Mouse (Mus musculus) limb, embryonic 11.5 days (tissue): ENCODE measurements around the gene Gtf3c1. TPM values are rescaled to one million over a fixed set of nuclear protein-coding genes. Genes with fewer than 3 reads are reported as not detected.

Source experiments
- ATAC-seq: fragments of 200-750 bp; cut with Nextera tagmentation; 2 replicates; pipeline ENCODE4 v1.8.0; 2017; ENCODE audit warnings: low read depth; ENCODE audit not compliant: insufficient number of reproducible peaks, low FRiP score, low TSS enrichment
- DNase-seq: peaks from one replicate; pipeline ENCODE4 v3.0.0-alpha.2; 2015; ENCODE audit warnings: low spot score
- H3K27ac ChIP-seq: fragments of 300-500 bp; sonication (generic); replicated peaks from 2 replicates; pipeline ENCODE4 v1.5.1; 2014; ENCODE audit warnings: low read depth, mild to moderate bottlenecking, low read length
- H3K27me3 ChIP-seq: fragments of 300-500 bp; sonication (generic); 2 replicates; pipeline ENCODE4 v1.6.1; 2014; ENCODE audit warnings: mild to moderate bottlenecking, low read length, mixed read lengths; ENCODE audit not compliant: control insufficient read depth, insufficient read depth
- H3K36me3 ChIP-seq: fragments of 300-500 bp; sonication (generic); 2 replicates; pipeline ENCODE4 v1.6.1; 2014; ENCODE audit warnings: mild to moderate bottlenecking, low read length, moderate library complexity, mixed read lengths; ENCODE audit not compliant: control insufficient read depth, insufficient read depth
- H3K4me1 ChIP-seq: fragments of 300-500 bp; sonication (generic); 2 replicates; pipeline ENCODE4 v1.6.1; 2014; ENCODE audit warnings: low read length, mixed read lengths; ENCODE audit not compliant: control insufficient read depth, insufficient read depth
- H3K4me2 ChIP-seq: fragments of 300-500 bp; sonication (generic); 2 replicates; pipeline ENCODE4 v1.6.1; 2014; ENCODE audit warnings: low read depth, mild to moderate bottlenecking, moderate library complexity; ENCODE audit not compliant: severe bottlenecking
- H3K4me3 ChIP-seq: fragments of 300-500 bp; sonication (generic); 2 replicates; pipeline ENCODE4 v1.5.1; 2014; ENCODE audit warnings: low read depth, low read length
- H3K9ac ChIP-seq: fragments of 300-500 bp; sonication (generic); 2 replicates; pipeline ENCODE4 v1.6.1; 2014; ENCODE audit warnings: mild to moderate bottlenecking, low read length
- H3K9me3 ChIP-seq: fragments of 300-500 bp; sonication (generic); 2 replicates; pipeline ENCODE4 v1.6.1; 2016; ENCODE audit warnings: low read length; ENCODE audit not compliant: control insufficient read depth
- WGBS: fragments of 180-500 bp; shearing (Covaris S2); extraction: QIAGEN DNeasy Blood & Tissue Kit; methylation state at CpG from one replicate; pipeline ENCODE4 v1.1.7; 2014; 5-methylcytosine and 5-hydroxymethylcytosine counted together
- polyA plus RNA-seq: library from polyadenylated mRNA; unstranded; fragments of >200 nt; fragmentation: Nextera tagmentation; extraction: Ambion mirVana; gene quantifications from 2 replicates; pipeline ENCODE4 v1.2.1, GENCODE M21; 2014

Gtf3c1 gene
- polyA plus RNA-seq, 1 experiment from 2014 or later = 34.1 TPM

DNA sequence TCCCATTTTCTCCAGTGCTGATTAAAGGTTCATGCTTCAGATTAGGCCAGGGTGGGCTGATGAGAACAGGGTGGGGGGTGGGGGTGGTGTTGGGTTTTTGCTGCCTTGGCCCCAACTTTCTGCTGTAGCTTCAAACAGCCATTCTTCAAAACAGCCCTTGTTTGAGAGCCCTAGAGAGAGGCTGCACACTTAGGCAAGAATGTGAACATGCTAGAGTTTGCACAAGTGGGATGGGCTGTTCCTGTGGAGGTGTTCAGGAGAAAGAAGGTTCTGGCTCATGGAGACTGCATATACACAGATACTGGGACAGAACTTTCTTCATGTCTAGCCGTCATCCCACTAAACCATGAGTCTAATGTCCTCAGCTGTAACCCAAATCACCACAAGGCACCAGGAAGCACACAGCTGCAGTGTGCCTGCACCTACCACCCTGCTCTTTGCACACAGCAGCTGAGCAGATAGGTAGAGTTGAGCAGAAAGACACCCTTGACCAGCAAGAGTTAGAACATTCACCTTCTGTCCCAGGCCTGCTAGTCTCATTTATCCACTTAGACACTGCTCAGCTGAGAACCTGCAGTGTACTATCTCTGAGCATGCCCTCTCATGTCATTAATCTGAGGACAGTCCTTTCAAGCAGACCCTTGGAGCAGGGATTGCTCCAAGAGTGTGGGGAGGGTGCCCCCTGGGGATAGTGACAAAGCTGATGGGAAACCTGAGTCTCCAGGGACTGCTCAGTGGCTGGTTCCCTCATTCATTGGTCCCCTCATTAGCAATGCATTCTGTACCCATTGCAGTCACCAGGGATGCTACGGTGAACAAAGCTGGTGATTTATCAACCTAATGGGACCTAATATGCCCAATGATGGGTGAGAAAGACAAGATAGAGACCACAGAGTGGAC lies 101.1 kb downstream of the Gtf3c1 start:
- Histone ChIP-seq H3K36me3 (no peaks in the 10 kb centered on the region), H3K27ac (no peak overlapping the region), H3K4me3 (no peak overlapping the region), H3K9me3 (no peaks in the 10 kb centered on the region), H3K9ac (no peak overlapping the region), H3K4me1 (no peaks in the 10 kb centered on the region), H3K27me3 (no peaks in the 10 kb centered on the region), H3K4me2 (no peak overlapping the region)
- ATAC-seq (no peak), DNase-seq (no peak)
- WGBS = 74% methylated on average over 2 of the region's 2 CpGs

DNA sequence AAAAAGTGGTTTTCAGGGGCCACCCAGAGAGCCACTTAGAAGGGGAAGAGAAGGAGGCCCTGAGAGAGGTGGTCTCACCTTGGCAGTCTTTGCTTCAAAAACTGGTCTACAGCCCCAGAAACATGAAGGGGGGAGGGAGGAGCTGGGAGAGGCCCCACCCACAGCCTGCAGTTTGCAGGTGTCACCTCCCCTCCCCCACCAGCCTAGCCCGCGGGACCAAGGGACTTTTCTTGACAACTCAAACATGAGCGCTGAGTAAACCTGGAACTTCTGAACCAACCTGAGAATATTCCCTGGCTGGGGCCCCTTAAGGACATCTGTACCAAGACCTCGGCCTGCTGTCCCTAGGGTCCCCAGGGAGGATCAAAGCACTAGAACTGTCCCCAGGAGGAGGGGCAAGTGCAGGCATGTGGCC lies 101.8 kb downstream of the Gtf3c1 start:
- H3K4me2 ChIP-seq = no peak overlapping the region
- H3K9me3 ChIP-seq = no peaks in the 10 kb centered on the region
- WGBS = 40% methylated on average over 4 of the region's 4 CpGs
- H3K27me3 ChIP-seq = no peaks in the 10 kb centered on the region
- no peak overlapping the region for H3K9ac ChIP-seq
- no peaks in the 10 kb centered on the region for H3K36me3 ChIP-seq
- H3K27ac ChIP-seq = no peak overlapping the region
- H3K4me1 ChIP-seq = no peaks in the 10 kb centered on the region
- DNase-seq = no peak
- no peak overlapping the region for H3K4me3 ChIP-seq
- ATAC-seq = no peak

DNA sequence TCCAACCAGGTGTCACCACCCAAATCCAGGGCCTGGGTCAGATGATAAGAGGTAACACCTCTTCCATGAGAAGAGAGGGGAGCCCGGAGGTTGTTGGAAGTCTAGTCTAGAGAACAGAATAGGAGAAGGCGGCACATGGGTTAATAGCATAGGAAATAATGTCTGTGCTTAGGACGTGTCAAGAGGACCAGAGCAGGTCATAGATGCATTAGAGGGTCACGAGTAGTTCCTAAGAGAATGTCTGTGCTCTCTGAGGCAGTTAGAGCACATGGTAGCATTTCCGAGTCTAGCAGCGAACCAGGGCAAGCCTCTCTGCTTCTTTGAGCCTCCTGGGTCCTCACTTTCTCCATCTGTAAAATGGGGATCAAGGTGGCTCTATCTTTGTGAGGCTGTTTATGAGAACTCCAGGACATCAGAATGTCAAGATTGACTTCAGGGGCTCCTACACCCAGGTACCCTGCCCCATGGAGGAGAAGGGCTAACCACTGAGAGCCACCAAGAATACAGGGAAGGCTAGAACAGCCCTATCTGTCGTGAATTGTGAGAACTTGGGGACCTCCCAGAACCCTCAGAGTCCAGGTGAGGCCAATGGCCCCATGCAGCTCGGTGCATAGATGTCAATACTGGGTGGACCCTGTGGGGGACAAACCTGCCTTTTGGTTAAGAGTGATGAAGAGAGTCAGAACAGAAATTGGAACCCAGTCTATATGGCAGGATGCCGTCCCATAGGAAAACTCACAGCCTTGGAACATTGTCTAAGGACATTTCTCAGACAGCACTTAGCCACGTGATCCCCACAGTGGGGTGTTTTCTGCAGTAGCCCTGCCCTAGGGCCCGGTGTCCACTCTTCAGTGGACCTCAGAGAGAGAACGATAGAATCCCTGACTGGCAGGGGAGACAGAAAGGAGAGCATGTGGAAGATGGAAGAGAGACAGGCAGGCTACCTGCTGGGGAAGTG lies 102.9 kb downstream of the Gtf3c1 start:
- no peak overlapping the region for H3K9ac ChIP-seq

DNA sequence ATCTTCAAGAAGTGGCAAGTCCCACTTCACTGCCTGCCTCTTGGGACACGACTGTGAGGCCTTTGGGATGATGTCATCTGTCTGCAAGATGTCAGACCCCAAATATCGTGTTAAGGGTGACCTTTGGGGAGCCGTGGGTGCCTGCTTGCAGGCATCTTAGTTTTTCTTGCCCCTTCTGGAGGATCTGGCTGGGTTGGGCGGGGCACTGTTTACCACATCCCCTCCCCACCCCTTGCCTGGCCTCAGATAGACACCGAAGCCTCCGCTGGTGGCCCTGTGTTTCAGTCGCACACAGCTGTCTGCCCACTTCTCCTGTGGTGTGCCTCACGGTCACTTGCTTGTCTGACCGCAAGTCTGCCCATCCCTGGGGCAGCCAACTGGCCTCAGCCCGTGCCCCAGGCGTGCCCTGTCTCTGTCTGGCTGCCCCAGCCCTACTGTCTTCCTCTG lies 104.4 kb downstream of the Gtf3c1 start, which contains the start of gene Il21r:
Gene Il21r (plus strand): TSS at position 245 of the 447 bp plus-strand sequence.
- Histone ChIP-seq H3K4me1 (no peaks in the 10 kb centered on the region), H3K9ac (no peak within 1 kb of the TSS), H3K36me3 (no peaks in the 10 kb centered on the region), H3K4me3 (no peak within 1 kb of the TSS), H3K4me2 (no peak within 1 kb of the TSS), H3K27me3 (no peaks in the 10 kb centered on the region), H3K9me3 (no peaks in the 10 kb centered on the region), H3K27ac (no peak within 1 kb of the TSS)
- DNase-seq (no peak), ATAC-seq (no peak)
- WGBS = 77% methylated on average over 11 of the region's 11 CpGs

More for the DNA sequence above, 102.9 kb downstream of the Gtf3c1 start:
- WGBS = 82% methylated on average over 12 of the region's 12 CpGs
- Histone ChIP-seq H3K4me1 (no peaks in the 10 kb centered on the region), H3K27ac (no peak overlapping the region), H3K4me3 (no peak overlapping the region), H3K36me3 (no peaks in the 10 kb centered on the region), H3K9me3 (no peaks in the 10 kb centered on the region), H3K4me2 (no peak overlapping the region), H3K27me3 (no peaks in the 10 kb centered on the region)
- ATAC-seq = no peak
- no peak for DNase-seq

DNA sequence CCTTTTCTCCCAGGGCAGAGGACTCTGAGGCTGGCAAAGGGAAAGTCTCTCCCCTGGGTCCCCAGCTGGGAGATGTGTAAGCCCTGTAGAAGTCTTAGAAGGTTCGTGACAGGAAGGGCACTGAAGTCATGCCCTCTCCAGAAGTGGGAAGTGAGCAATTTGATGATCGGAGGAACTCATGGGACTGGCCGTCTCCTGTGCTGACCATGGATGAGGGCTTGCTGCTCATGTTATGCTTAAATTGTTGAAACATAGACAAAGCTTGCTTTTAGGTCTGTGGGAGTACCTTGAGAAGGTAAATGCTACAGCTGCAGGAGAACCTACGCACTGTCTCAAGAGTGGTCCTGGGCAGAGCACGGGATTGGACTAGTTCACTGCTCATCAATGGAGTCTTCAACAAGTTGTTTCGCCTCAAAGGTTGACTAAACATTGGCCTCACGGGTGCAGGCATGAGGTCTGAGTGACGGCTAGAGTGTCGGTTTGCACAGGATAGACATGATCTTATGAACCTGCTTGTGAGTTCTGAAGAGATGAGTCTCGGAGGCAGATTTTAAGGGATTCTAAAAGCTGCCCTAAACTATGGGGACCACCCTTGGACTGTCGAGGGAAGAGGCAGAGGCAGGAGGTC lies 105.6 kb downstream of the Gtf3c1 start:
- H3K4me1 ChIP-seq = no peaks in the 10 kb centered on the region
- no peak overlapping the region for H3K4me3 ChIP-seq
- DNase-seq (no peak), ATAC-seq (no peak)
- H3K9me3 ChIP-seq = no peaks in the 10 kb centered on the region
- no peaks in the 10 kb centered on the region for H3K36me3 ChIP-seq
- H3K27ac ChIP-seq = no peak overlapping the region
- 80% methylated on average over 11 of the region's 11 CpGs for WGBS
- H3K4me2 ChIP-seq = no peak overlapping the region
- H3K9ac ChIP-seq = no peak overlapping the region
- no peaks in the 10 kb centered on the region for H3K27me3 ChIP-seq

DNA sequence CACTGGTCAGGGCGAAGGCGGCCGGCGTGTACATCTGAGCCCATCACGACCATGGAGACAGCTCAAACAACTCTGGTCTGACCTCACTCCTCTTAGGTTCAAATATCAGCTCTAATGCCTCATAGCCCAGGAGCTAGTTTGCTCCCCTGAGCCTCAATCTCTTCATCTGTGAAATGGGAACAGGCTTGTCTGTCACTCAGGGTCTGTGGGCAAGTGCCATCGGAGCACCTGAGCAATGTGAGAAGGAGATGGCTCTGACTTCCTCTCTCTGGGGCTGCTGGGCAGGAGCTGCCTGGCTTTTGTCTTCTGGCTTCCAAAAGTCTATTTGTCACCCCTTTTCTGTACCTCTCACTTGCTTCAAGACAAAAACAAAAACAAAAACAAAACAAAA lies 106.3 kb downstream of the Gtf3c1 start:
- no peaks in the 10 kb centered on the region for H3K4me1 ChIP-seq
- DNase-seq (no peak), ATAC-seq (no peak)
- no peak overlapping the region for H3K9ac ChIP-seq
- H3K27me3 ChIP-seq = no peaks in the 10 kb centered on the region
- H3K27ac ChIP-seq = no peak overlapping the region
- no peak overlapping the region for H3K4me2 ChIP-seq
- H3K9me3 ChIP-seq = no peaks in the 10 kb centered on the region
- no peaks in the 10 kb centered on the region for H3K36me3 ChIP-seq
- 88% methylated on average over 6 of the region's 6 CpGs for WGBS
- H3K4me3 ChIP-seq = no peak overlapping the region

DNA sequence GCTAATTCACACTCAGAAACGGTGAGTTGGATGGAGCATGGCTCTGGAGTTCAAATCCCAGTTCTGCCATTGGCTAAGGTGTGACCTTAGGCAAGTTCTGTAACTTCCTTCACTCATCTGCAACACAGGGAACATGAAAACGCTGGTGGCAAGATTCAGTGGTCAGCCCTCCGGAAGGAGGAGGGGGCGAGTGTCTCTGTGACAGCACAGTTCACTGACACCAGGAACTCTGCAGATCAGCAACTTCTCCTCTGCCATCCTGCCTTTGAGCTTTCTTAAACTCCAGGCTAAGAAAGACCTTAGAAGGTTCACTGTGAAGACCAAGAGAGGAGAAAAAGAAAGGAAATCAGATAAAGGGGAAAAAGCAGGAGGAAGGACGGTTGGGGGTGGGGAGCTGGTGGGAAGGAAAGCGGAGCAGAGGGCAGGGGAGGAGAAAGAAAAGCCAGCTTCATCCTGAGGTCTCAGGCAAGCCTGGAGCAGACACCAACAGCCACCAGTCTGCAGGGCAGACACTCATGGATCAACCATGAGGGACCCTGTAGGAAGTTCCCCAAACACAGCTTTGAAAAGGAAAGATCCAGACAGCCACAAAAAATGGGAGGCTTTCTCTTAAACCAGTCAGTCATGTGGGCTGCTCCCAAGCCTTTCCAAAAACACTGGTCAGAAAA lies 106.8 kb downstream of the Gtf3c1 start:
- 50% methylated on average over 6 of the region's 6 CpGs for WGBS
- ATAC-seq (no peak), DNase-seq (no peak)
- Histone ChIP-seq H3K27ac (no peak overlapping the region), H3K9me3 (no peaks in the 10 kb centered on the region), H3K4me2 (no peak overlapping the region), H3K4me1 (no peaks in the 10 kb centered on the region), H3K9ac (no peak overlapping the region), H3K27me3 (no peaks in the 10 kb centered on the region), H3K36me3 (no peaks in the 10 kb centered on the region), H3K4me3 (no peak overlapping the region)
